Mouse (Mus musculus) CH12.LX (cell line): ENCODE results near the gene Cd59b. TPM values are rescaled to one million over a fixed set of nuclear protein-coding genes. Genes with fewer than 3 reads are reported as not detected.

ENCODE experiments used
- DNase-seq: peaks from one replicate; pipeline ENCODE4 v3.0.0-alpha.2; 2013; ENCODE audit errors: extremely low read depth
- H3K27ac ChIP-seq: 2 replicates; pipeline ENCODE4 v1.5.1; 2012; ENCODE audit warnings: low read depth, mild to moderate bottlenecking, control low read depth, moderate library complexity; ENCODE audit not compliant: insufficient read depth
- H3K27me3 ChIP-seq: replicated peaks from 2 replicates; pipeline ENCODE3; 2012; ENCODE audit warnings: inconsistent platforms
- H3K36me3 ChIP-seq, 2 experiments: replicated peaks in 1 of 2; 2 replicates each; pipeline versions ENCODE3 to v1.6.1; 2012; ENCODE audit warnings: inconsistent platforms in 1 of 2, low read length in 1 of 2, mild to moderate bottlenecking in 1 of 2, mixed read lengths in 1 of 2, moderate library complexity in 1 of 2; ENCODE audit not compliant: control insufficient read depth in 1 of 2, insufficient read depth in 1 of 2
- H3K4me1 ChIP-seq, 2 experiments: 2 replicates each; pipeline ENCODE4 v1.6.1; 2012; ENCODE audit warnings: inconsistent platforms in 1 of 2, moderate library complexity in 1 of 2; ENCODE audit not compliant: insufficient read depth in 2 of 2, control insufficient read depth in 1 of 2
- H3K4me2 ChIP-seq: 2 replicates; pipeline ENCODE4 v1.6.1; 2012; ENCODE audit warnings: low read depth, mild to moderate bottlenecking, control low read depth; ENCODE audit not compliant: poor library complexity, insufficient read depth, severe bottlenecking
- H3K4me3 ChIP-seq, 3 experiments: fragments of 150-350 bp in 1 of 3; sonication (generic) in 1 of 3; replicated peaks in 1 of 3; 2 replicates each; pipeline versions ENCODE3 to v1.5.1; 2011 to 2012; ENCODE audit warnings: low read depth in 2 of 3, low read length in 2 of 3, mild to moderate bottlenecking in 2 of 3, moderate library complexity in 2 of 3, control low read depth in 1 of 3, improper control_type of control experiment in 1 of 3, inconsistent platforms in 1 of 3, mixed read lengths in 1 of 3; ENCODE audit not compliant: poor library complexity in 1 of 3
- H3K79me2 ChIP-seq: replicated peaks from 2 replicates; pipeline ENCODE4 v1.6.1; 2012; ENCODE audit warnings: mild to moderate bottlenecking, moderate library complexity; ENCODE audit not compliant: control insufficient read depth, poor library complexity, insufficient read depth, severe bottlenecking; ENCODE audit errors: extremely low read depth
- H3K9ac ChIP-seq: 2 replicates; pipeline ENCODE4 v1.6.1; 2012; ENCODE audit warnings: low read depth, mild to moderate bottlenecking, control low read depth, moderate library complexity; ENCODE audit not compliant: insufficient read depth
- H3K9me3 ChIP-seq: replicated peaks from 2 replicates; pipeline ENCODE3; 2012; ENCODE audit warnings: low read length, inconsistent platforms, mixed read lengths
- BHLHE40 ChIP-seq: IDR thresholded peaks from 2 replicates; pipeline ENCODE4 v1.6.1; 2011; ENCODE audit warnings: mild to moderate bottlenecking, low read depth, low read length, improper control_type of control experiment
- CHD2 ChIP-seq: IDR thresholded peaks from 2 replicates; pipeline ENCODE4 v1.6.1; 2011; ENCODE audit warnings: low read length, improper control_type of control experiment
- CTCF ChIP-seq, 2 experiments: IDR thresholded peaks in 1 of 2; conservative IDR thresholded peaks in 1 of 2; 2 replicates each; pipeline ENCODE4 v1.5.1; 2011 to 2012; ENCODE audit warnings: low read depth in 2 of 2, low read length in 2 of 2, improper control_type of control experiment in 1 of 2, inconsistent platforms in 1 of 2, mild to moderate bottlenecking in 1 of 2, moderate library complexity in 1 of 2
- EP300 ChIP-seq: IDR thresholded peaks from 2 replicates; pipeline ENCODE4 v1.6.1; 2011; ENCODE audit warnings: low read length, improper control_type of control experiment
- ETS1 ChIP-seq: conservative IDR thresholded peaks from 2 replicates; pipeline ENCODE4 v1.6.1; 2012; ENCODE audit warnings: low read depth, mild to moderate bottlenecking, inconsistent platforms, low read length, improper control_type of control experiment, moderate library complexity
- GABPA ChIP-seq: IDR thresholded peaks from 2 replicates; pipeline ENCODE4 v1.6.1; 2012; ENCODE audit warnings: low read depth, low read length, improper control_type of control experiment, inconsistent platforms; ENCODE audit not compliant: insufficient replicate concordance
- HCFC1 ChIP-seq: IDR thresholded peaks from 2 replicates; pipeline ENCODE4 v1.6.1; 2012; ENCODE audit warnings: low read depth, mild to moderate bottlenecking, inconsistent platforms, low read length, improper control_type of control experiment
- JUN ChIP-seq: IDR thresholded peaks from 2 replicates; pipeline ENCODE4 v1.6.1; 2011; ENCODE audit warnings: low read depth, mild to moderate bottlenecking, low read length, improper control_type of control experiment, moderate library complexity; ENCODE audit not compliant: insufficient read depth
- JUND ChIP-seq: conservative IDR thresholded peaks from 2 replicates; pipeline ENCODE4 v1.6.1; 2011; ENCODE audit warnings: low read depth, low read length, improper control_type of control experiment
- KAT2A ChIP-seq: IDR thresholded peaks from 2 replicates; pipeline ENCODE4 v1.6.1; 2012; ENCODE audit warnings: low read length, improper control_type of control experiment, inconsistent platforms; ENCODE audit not compliant: insufficient replicate concordance
- MAFK ChIP-seq: IDR thresholded peaks from 2 replicates; pipeline ENCODE4 v1.6.1; 2011; ENCODE audit warnings: low read length, improper control_type of control experiment; ENCODE audit not compliant: insufficient replicate concordance
- MEF2A ChIP-seq: IDR thresholded peaks from 2 replicates; pipeline ENCODE4 v1.6.1; 2014; ENCODE audit warnings: low read depth, mild to moderate bottlenecking, inconsistent platforms, low read length, improper control_type of control experiment, borderline replicate concordance
- NELFE ChIP-seq: IDR thresholded peaks from 2 replicates; pipeline ENCODE4 v1.6.1; 2011; ENCODE audit warnings: low read depth, low read length, improper control_type of control experiment
- NRF1 ChIP-seq: IDR thresholded peaks from 2 replicates; pipeline ENCODE4 v1.6.1; 2014; ENCODE audit warnings: low read depth, mild to moderate bottlenecking, inconsistent platforms, low read length, improper control_type of control experiment, moderate library complexity
- PAX5 ChIP-seq: IDR thresholded peaks from 2 replicates; pipeline ENCODE4 v1.6.1; 2012; ENCODE audit warnings: low read length, inconsistent platforms, mixed read lengths
- POLR2AphosphoS2 ChIP-seq: IDR thresholded peaks from 2 replicates; pipeline ENCODE4 v1.6.1; 2011; ENCODE audit warnings: low read depth, low read length, improper control_type of control experiment
- RAD21 ChIP-seq: IDR thresholded peaks from 2 replicates; pipeline ENCODE4 v1.6.1; 2011; ENCODE audit warnings: low read depth, mild to moderate bottlenecking, low read length, improper control_type of control experiment, moderate library complexity
- RCOR1 ChIP-seq: conservative IDR thresholded peaks from 2 replicates; pipeline ENCODE4 v1.6.1; 2012; ENCODE audit warnings: low read depth, mild to moderate bottlenecking, inconsistent platforms, low read length, improper control_type of control experiment
- SIN3A ChIP-seq: IDR thresholded peaks from 2 replicates; pipeline ENCODE4 v1.6.1; 2012; ENCODE audit warnings: low read length, improper control_type of control experiment, inconsistent platforms
- TBP ChIP-seq: conservative IDR thresholded peaks from 2 replicates; pipeline ENCODE4 v1.6.1; 2011; ENCODE audit warnings: low read depth, low read length, improper control_type of control experiment
- TCF12 ChIP-seq: IDR thresholded peaks from 2 replicates; pipeline ENCODE4 v1.6.1; 2014; ENCODE audit warnings: low read depth, mild to moderate bottlenecking, inconsistent platforms, low read length, improper control_type of control experiment
- UBTF ChIP-seq: IDR thresholded peaks from 2 replicates; pipeline ENCODE4 v1.6.1; 2012; ENCODE audit warnings: low read depth, mild to moderate bottlenecking, inconsistent platforms, low read length, improper control_type of control experiment, moderate library complexity
- ZC3H11A ChIP-seq: IDR thresholded peaks from 2 replicates; pipeline ENCODE4 v1.6.1; 2012; ENCODE audit warnings: low read depth, mild to moderate bottlenecking, inconsistent platforms, low read length, improper control_type of control experiment
- ZMIZ1 ChIP-seq: IDR thresholded peaks from 2 replicates; pipeline ENCODE4 v1.6.1; 2012; ENCODE audit warnings: low read depth, mild to moderate bottlenecking, inconsistent platforms, low read length, improper control_type of control experiment
- ZNF384 ChIP-seq: IDR thresholded peaks from 2 replicates; pipeline ENCODE4 v1.6.1; 2012; ENCODE audit warnings: low read depth, low read length, improper control_type of control experiment, inconsistent platforms
- dilution Hi-C: fragments of 300-500 bp; cut with MboI; formaldehyde crosslinking; loops from 2 replicates; pipeline ENCODE4 v1.14.3; 2020; ENCODE audit warnings: low sequenced_read_pairs; ENCODE audit not compliant: extremely low pct_unique_long_range_greater_than_20kb, extremely low pct_ligation_motif_present
- in situ Hi-C: fragments of 300-500 bp; cut with MboI; formaldehyde crosslinking; loops from 3 replicates; pipeline ENCODE4 v1.14.3; 2019; ENCODE audit warnings: low sequenced_read_pairs, low pct_ligation_motif_present, low pct_unique_long_range_greater_than_20kb, mixed read lengths
- polyA plus RNA-seq: library from polyadenylated mRNA; unstranded; fragments of >175 nt; gene quantifications from 2 replicates; pipeline ENCODE4 v1.2.1, GENCODE M21; 2012; ENCODE audit warnings: low read depth; ENCODE audit not compliant: insufficient read length
- total RNA-seq, 2 experiments: library from RNA; depleted of rRNA; stranded (reverse); fragments of 300-350 nt in 1 of 2; fragments of >200 nt in 1 of 2; gene quantifications; 2 replicates each; pipeline ENCODE4 v1.2.3; 2012 to 2014

Gene Cd59b
- total and polyA plus RNA-seq, 3 experiments, result 0.25 to 2.1 (median 0.80) TPM

DNA sequence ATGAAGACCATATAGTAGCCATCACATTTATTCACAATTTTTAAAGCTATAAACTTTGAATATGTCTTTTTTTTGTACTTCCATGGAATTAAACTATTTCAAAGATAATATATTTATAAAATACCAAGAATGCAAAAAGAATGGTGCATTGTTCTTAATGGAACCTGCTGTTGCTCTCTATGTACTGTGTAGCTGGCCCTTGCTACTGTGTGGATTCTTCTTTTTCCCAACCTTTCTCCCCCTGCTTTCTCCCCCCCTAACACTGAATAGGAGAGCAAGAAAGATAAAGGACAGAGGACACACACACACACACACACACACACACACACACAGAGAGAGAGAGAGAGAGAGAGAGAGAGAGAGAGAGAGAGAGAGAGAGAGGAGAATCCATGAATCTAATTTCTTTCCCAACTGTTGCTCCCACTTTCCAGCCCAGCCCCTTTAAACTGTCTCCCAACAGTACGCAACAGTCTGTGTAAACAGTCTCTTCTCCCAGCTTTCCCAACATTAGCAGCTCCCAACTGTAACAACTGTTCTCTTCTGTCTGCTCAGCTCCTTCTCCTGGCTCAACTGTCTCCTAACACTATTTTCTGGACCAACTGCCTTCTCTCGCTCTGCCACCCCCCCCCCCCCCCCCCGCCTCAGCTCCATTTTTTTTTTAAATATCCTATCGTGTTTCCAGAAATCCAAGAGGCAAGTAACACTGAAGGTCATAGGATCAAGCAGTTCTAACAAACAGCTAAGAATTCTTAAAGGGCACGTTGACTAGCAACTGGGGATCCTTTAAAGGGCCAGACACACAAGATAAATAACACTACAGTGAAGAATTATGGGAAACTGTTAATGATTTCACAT lies 25.8 kb upstream of the Cd59b start:
- H3K36me3 ChIP-seq, result peaks cover 23 to 65% of the 10 kb centered on the region in 2 experiments
- no peaks in the 10 kb centered on the region for H3K9me3 ChIP-seq
- H3K27me3 ChIP-seq, result no peaks in the 10 kb centered on the region
- TF ChIP-seq MAFK (no peak), PAX5 (no peak), ZC3H11A (no peak), JUND (no peak), TBP (no peak), GABPA (no peak), TCF12 (no peak), BHLHE40 (no peak), ZMIZ1 (no peak), RAD21 (no peak), KAT2A (no peak), UBTF (no peak), MEF2A (no peak), NRF1 (no peak), ZNF384 (no peak), CTCF (conservative IDR thresholded peaks at IDR 0.05 in 1 of 2, IDR thresholded peaks at IDR 0.05 in 1 of 2; ENCODE audit: low read depth in 2 of 2, low read length in 2 of 2) (no peak), RCOR1 (no peak)
- TF ChIP-seq, all 38 proteins: peak for 0
- no peak overlapping the region for H3K4me3 ChIP-seq
- no peak for DNase-seq
- H3K4me1 ChIP-seq, result peaks cover 2 to 22% of the 10 kb centered on the region in 2 experiments; a peak in 2 of 4 replicates
- no peak overlapping the region for H3K4me2 ChIP-seq
- in situ Hi-C loops (loop anchor here (25.0 kb wide), 1 partner anchor 543 kb away; the partner anchor contains the start of gene Cstf3), dilution Hi-C loops (no loop called here)
- H3K9ac ChIP-seq, result no peak overlapping the region
- no peak overlapping the region for H3K27ac ChIP-seq
- no peaks in the 10 kb centered on the region for H3K79me2 ChIP-seq

DNA sequence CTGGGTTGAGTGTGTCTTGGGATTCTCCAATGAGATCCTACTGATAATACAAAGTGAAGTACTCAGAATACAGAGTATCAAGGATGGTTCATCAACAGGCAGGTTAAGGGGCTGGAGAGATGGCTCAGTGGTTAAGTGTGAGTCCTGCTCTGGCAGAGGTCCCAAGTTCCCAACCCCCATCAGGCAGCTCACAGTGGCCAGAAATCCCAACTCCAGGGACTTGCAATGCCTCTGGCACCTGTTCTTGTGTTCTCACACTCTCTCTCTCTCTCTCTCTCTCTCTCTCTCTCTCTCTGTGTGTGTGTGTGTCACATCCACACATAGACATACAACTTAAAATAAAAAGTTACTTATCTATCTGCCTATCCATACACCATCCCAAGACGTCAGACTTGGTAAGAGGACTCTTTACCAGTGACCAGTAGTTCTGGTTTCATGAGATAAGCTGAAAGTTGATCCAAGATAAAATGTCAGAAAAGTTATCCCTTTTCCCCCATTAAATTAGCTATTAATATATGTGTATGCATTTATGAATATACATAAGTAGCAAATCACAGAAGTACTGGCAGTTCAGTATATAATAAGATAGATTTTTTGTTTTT lies 25.1 kb upstream of the Cd59b start:
- no peaks in the 10 kb centered on the region for H3K79me2 ChIP-seq
- in situ Hi-C loops (loop anchor here (25.0 kb wide), 1 partner anchor 543 kb away; the partner anchor contains the start of gene Cstf3), dilution Hi-C loops (no loop called here)
- H3K36me3 ChIP-seq, result peaks cover 23 to 65% of the 10 kb centered on the region in 2 experiments
- TF ChIP-seq SIN3A (no peak), CTCF (conservative IDR thresholded peaks at IDR 0.05 in 1 of 2, IDR thresholded peaks at IDR 0.05 in 1 of 2; ENCODE audit: low read depth in 2 of 2, low read length in 2 of 2) (no peak), CHD2 (no peak), NRF1 (no peak), EP300 (no peak), JUN (no peak), TCF12 (no peak), JUND (no peak), NELFE (no peak), ETS1 (no peak), HCFC1 (no peak), POLR2AphosphoS2 (no peak), TBP (no peak), MAFK (no peak), MEF2A (no peak), RCOR1 (no peak), UBTF (no peak)
- no peak overlapping the region for H3K4me3 ChIP-seq
- H3K4me1 ChIP-seq, result peaks cover 2 to 18% of the 10 kb centered on the region in 2 experiments; a peak in 2 of 4 replicates
- H3K4me2 ChIP-seq, result no peak overlapping the region
- no peaks in the 10 kb centered on the region for H3K9me3 ChIP-seq
- no peak overlapping the region for H3K27ac ChIP-seq
- H3K27me3 ChIP-seq, result no peaks in the 10 kb centered on the region
- DNase-seq, result no peak
- no peak overlapping the region for H3K9ac ChIP-seq
